Mouse (Mus musculus): ENCODE data around the gene Sh3rf1. TPM values are rescaled to one million over a fixed set of nuclear protein-coding genes. Genes with fewer than 3 reads are reported as not detected.

Sh3rf1 gene
- polyA plus RNA-seq, 1 experiment from 2014 or later = 38.4 TPM

- Histone ChIP-seq H3K4me3 (replicated peaks; ENCODE audit: low read depth, low read length) (no peak overlapping the region), H3K9me3 (ENCODE audit: control insufficient read depth, low read length) (no peaks in the 10 kb centered on the region), H3K27ac (replicated peaks; ENCODE audit: low read depth, low read length) (no peak overlapping the region), H3K4me2 (ENCODE audit: low read length) (no peak overlapping the region), H3K36me3 (ENCODE audit: control insufficient read depth, insufficient read depth, low read length) (0 out of 2 replicates have a peak, but pooled peaks cover 5% of the 10 kb centered on the region), H3K27me3 (ENCODE audit: control insufficient read depth, insufficient read depth, low read length) (no peaks in the 10 kb centered on the region), H3K4me1 (ENCODE audit: control insufficient read depth, insufficient read depth, low read length) (no peaks in the 10 kb centered on the region; the same call in 1 of the 2 replicates), H3K9ac (replicated peaks; ENCODE audit: low read length) (no peak overlapping the region)
- no peak for ATAC-seq (ENCODE audit: low FRiP score, low TSS enrichment)
- 95% methylated on average over 6 of the region's 6 CpGs for WGBS
- no peak for DNase-seq
Observed at GRCm38 (mm10) chr8:61346941-61347340, 123.3 kb downstream of the Sh3rf1 start.

- Histone ChIP-seq H3K4me3 (replicated peaks; ENCODE audit: low read depth, low read length) (no peak overlapping the region), H3K27ac (replicated peaks; ENCODE audit: low read depth, low read length) (no peak overlapping the region), H3K9ac (replicated peaks; ENCODE audit: low read length) (no peak overlapping the region), H3K9me3 (ENCODE audit: control insufficient read depth, low read length) (no peaks in the 10 kb centered on the region), H3K4me2 (ENCODE audit: low read length) (no peak overlapping the region), H3K4me1 (ENCODE audit: control insufficient read depth, insufficient read depth, low read length) (no peaks in the 10 kb centered on the region; the same call in 1 of the 2 replicates), H3K36me3 (ENCODE audit: control insufficient read depth, insufficient read depth, low read length) (0 out of 2 replicates have a peak, but pooled peaks cover 5% of the 10 kb centered on the region), H3K27me3 (ENCODE audit: control insufficient read depth, insufficient read depth, low read length) (no peaks in the 10 kb centered on the region)
- ATAC-seq (ENCODE audit: low FRiP score, low TSS enrichment) (no peak), DNase-seq (no peak)
- 93% methylated on average over 6 of the region's 6 CpGs for WGBS
Observed at GRCm38 (mm10) chr8:61347526-61347925, 123.9 kb downstream of the Sh3rf1 start.

- no peak for ATAC-seq (ENCODE audit: low FRiP score, low TSS enrichment)
- Histone ChIP-seq H3K36me3 (ENCODE audit: control insufficient read depth, insufficient read depth, low read length) (0 out of 2 replicates have a peak, but pooled peaks cover 5% of the 10 kb centered on the region), H3K9me3 (ENCODE audit: control insufficient read depth, low read length) (no peaks in the 10 kb centered on the region), H3K9ac (replicated peaks; ENCODE audit: low read length) (no peak overlapping the region), H3K27me3 (ENCODE audit: control insufficient read depth, insufficient read depth, low read length) (no peaks in the 10 kb centered on the region), H3K4me1 (ENCODE audit: control insufficient read depth, insufficient read depth, low read length) (no peaks in the 10 kb centered on the region; the same call in 1 of the 2 replicates), H3K4me2 (ENCODE audit: low read length) (no peak overlapping the region), H3K27ac (replicated peaks; ENCODE audit: low read depth, low read length) (no peak overlapping the region), H3K4me3 (replicated peaks; ENCODE audit: low read depth, low read length) (no peak overlapping the region)
- WGBS = 64% methylated on average over 5 of the region's 5 CpGs
- peak; percentile 27 for DNase-seq
Observed at GRCm38 (mm10) chr8:61348029-61348428, 124.4 kb downstream of the Sh3rf1 start.

- H3K36me3 ChIP-seq (ENCODE audit: control insufficient read depth, insufficient read depth, low read length) = 0 out of 2 replicates have a peak, but pooled peaks cover 5% of the 10 kb centered on the region
- no peak overlapping the region for H3K4me3 ChIP-seq (replicated peaks; ENCODE audit: low read depth, low read length)
- WGBS = 72% methylated on average over 8 of the region's 8 CpGs
- H3K4me1 ChIP-seq (ENCODE audit: control insufficient read depth, insufficient read depth, low read length) = no peaks in the 10 kb centered on the region; the same call in 1 of the 2 replicates
- no peaks in the 10 kb centered on the region for H3K9me3 ChIP-seq (ENCODE audit: control insufficient read depth, low read length)
- ATAC-seq (ENCODE audit: low FRiP score, low TSS enrichment) = no peak
- no peaks in the 10 kb centered on the region for H3K27me3 ChIP-seq (ENCODE audit: control insufficient read depth, insufficient read depth, low read length)
- no peak overlapping the region for H3K9ac ChIP-seq (replicated peaks; ENCODE audit: low read length)
- DNase-seq = no peak
- H3K27ac ChIP-seq (replicated peaks; ENCODE audit: low read depth, low read length) = no peak overlapping the region
- H3K4me2 ChIP-seq (ENCODE audit: low read length) = no peak overlapping the region
Observed at GRCm38 (mm10) chr8:61348518-61348917, 124.8 kb downstream of the Sh3rf1 start.

GRCm38 (mm10) chr8:61350443-61350842 is 126.8 kb downstream of the Sh3rf1 start:
- Histone ChIP-seq H3K4me2 (ENCODE audit: low read length) (no peak overlapping the region), H3K4me3 (replicated peaks; ENCODE audit: low read depth, low read length) (no peak overlapping the region), H3K4me1 (ENCODE audit: control insufficient read depth, insufficient read depth, low read length) (no peaks in the 10 kb centered on the region; the same call in 1 of the 2 replicates), H3K27ac (replicated peaks; ENCODE audit: low read depth, low read length) (no peak overlapping the region), H3K27me3 (ENCODE audit: control insufficient read depth, insufficient read depth, low read length) (no peaks in the 10 kb centered on the region), H3K9me3 (ENCODE audit: control insufficient read depth, low read length) (no peaks in the 10 kb centered on the region), H3K9ac (replicated peaks; ENCODE audit: low read length) (no peak overlapping the region), H3K36me3 (ENCODE audit: control insufficient read depth, insufficient read depth, low read length) (0 out of 2 replicates have a peak, but pooled peaks cover 5% of the 10 kb centered on the region)
- ATAC-seq (ENCODE audit: low FRiP score, low TSS enrichment) (no peak), DNase-seq (no peak)
- WGBS = 40% methylated on average over 9 of the region's 9 CpGs

GRCm38 (mm10) chr8:61351638-61352037 is 128.0 kb downstream of the Sh3rf1 start:
- Histone ChIP-seq H3K4me2 (ENCODE audit: low read length) (no peak overlapping the region), H3K36me3 (ENCODE audit: control insufficient read depth, insufficient read depth, low read length) (0 out of 2 replicates have a peak, but pooled peaks cover 5% of the 10 kb centered on the region), H3K9me3 (ENCODE audit: control insufficient read depth, low read length) (no peaks in the 10 kb centered on the region), H3K9ac (replicated peaks; ENCODE audit: low read length) (no peak overlapping the region), H3K27ac (replicated peaks; ENCODE audit: low read depth, low read length) (no peak overlapping the region), H3K27me3 (ENCODE audit: control insufficient read depth, insufficient read depth, low read length) (no peaks in the 10 kb centered on the region), H3K4me1 (ENCODE audit: control insufficient read depth, insufficient read depth, low read length) (no peaks in the 10 kb centered on the region; the same call in 1 of the 2 replicates), H3K4me3 (replicated peaks; ENCODE audit: low read depth, low read length) (no peak overlapping the region)
- WGBS = 94% methylated on average over 5 of the region's 5 CpGs
- no peak for DNase-seq
- ATAC-seq (ENCODE audit: low FRiP score, low TSS enrichment) = no peak

- ATAC-seq (ENCODE audit: low FRiP score, low TSS enrichment) (no peak), DNase-seq (no peak)
- Histone ChIP-seq H3K27me3 (ENCODE audit: control insufficient read depth, insufficient read depth, low read length) (no peaks in the 10 kb centered on the region), H3K4me3 (replicated peaks; ENCODE audit: low read depth, low read length) (no peak overlapping the region), H3K36me3 (ENCODE audit: control insufficient read depth, insufficient read depth, low read length) (no peaks in the 10 kb centered on the region), H3K9me3 (ENCODE audit: control insufficient read depth, low read length) (no peaks in the 10 kb centered on the region), H3K27ac (replicated peaks; ENCODE audit: low read depth, low read length) (no peak overlapping the region), H3K9ac (replicated peaks; ENCODE audit: low read length) (no peak overlapping the region), H3K4me1 (ENCODE audit: control insufficient read depth, insufficient read depth, low read length) (peaks cover 12% of the 10 kb centered on the region), H3K4me2 (ENCODE audit: low read length) (no peak overlapping the region)
- 67% methylated on average over 5 of the region's 5 CpGs for WGBS
Observed at GRCm38 (mm10) chr8:61355503-61355902, 131.8 kb downstream of the Sh3rf1 start.

- Histone ChIP-seq H3K9me3 (ENCODE audit: control insufficient read depth, low read length) (no peaks in the 10 kb centered on the region), H3K4me1 (ENCODE audit: control insufficient read depth, insufficient read depth, low read length) (peaks cover 12% of the 10 kb centered on the region), H3K4me2 (ENCODE audit: low read length) (no peak overlapping the region), H3K27me3 (ENCODE audit: control insufficient read depth, insufficient read depth, low read length) (no peaks in the 10 kb centered on the region), H3K4me3 (replicated peaks; ENCODE audit: low read depth, low read length) (no peak overlapping the region), H3K9ac (replicated peaks; ENCODE audit: low read length) (no peak overlapping the region), H3K36me3 (ENCODE audit: control insufficient read depth, insufficient read depth, low read length) (peaks cover 7% of the 10 kb centered on the region; the same call in 1 of the 2 replicates), H3K27ac (replicated peaks; ENCODE audit: low read depth, low read length) (no peak overlapping the region)
- WGBS = 22% methylated on average over 8 of the region's 8 CpGs
- ATAC-seq (ENCODE audit: low FRiP score, low TSS enrichment) (no peak), DNase-seq (peak; percentile 53)
Observed at GRCm38 (mm10) chr8:61359004-61359403, 135.3 kb downstream of the Sh3rf1 start.

- H3K4me2 ChIP-seq (ENCODE audit: low read length) = no peak overlapping the region
- H3K27me3 ChIP-seq (ENCODE audit: control insufficient read depth, insufficient read depth, low read length) = no peaks in the 10 kb centered on the region
- ATAC-seq (ENCODE audit: low FRiP score, low TSS enrichment) = no peak
- H3K4me3 ChIP-seq (replicated peaks; ENCODE audit: low read depth, low read length) = no peak overlapping the region
- no peaks in the 10 kb centered on the region for H3K9me3 ChIP-seq (ENCODE audit: control insufficient read depth, low read length)
- WGBS = 35% methylated on average over 10 of the region's 10 CpGs
- no peak overlapping the region for H3K27ac ChIP-seq (replicated peaks; ENCODE audit: low read depth, low read length)
- H3K36me3 ChIP-seq (ENCODE audit: control insufficient read depth, insufficient read depth, low read length) = peaks cover 12% of the 10 kb centered on the region; the same call in 1 of the 2 replicates
- DNase-seq = no peak
- peaks cover 12% of the 10 kb centered on the region for H3K4me1 ChIP-seq (ENCODE audit: control insufficient read depth, insufficient read depth, low read length)
- H3K9ac ChIP-seq (replicated peaks; ENCODE audit: low read length) = no peak overlapping the region
Observed at GRCm38 (mm10) chr8:61359851-61360272, 136.2 kb downstream of the Sh3rf1 start.
